Mouse (Mus musculus) liver (tissue): ENCODE measurements around the gene Gm5089.
"Not testable (repeated sequence)": the region's sequence is repeated elsewhere in the genome, so short reads cannot be mapped to it uniquely, and the experiment has no call there.

Experiments used
- DNase-seq: peaks from one replicate; pipeline ENCODE4 v3.0.0-alpha.2; 2020; ENCODE audit warnings: mixed read lengths

The Gm5089 gene

DNA sequence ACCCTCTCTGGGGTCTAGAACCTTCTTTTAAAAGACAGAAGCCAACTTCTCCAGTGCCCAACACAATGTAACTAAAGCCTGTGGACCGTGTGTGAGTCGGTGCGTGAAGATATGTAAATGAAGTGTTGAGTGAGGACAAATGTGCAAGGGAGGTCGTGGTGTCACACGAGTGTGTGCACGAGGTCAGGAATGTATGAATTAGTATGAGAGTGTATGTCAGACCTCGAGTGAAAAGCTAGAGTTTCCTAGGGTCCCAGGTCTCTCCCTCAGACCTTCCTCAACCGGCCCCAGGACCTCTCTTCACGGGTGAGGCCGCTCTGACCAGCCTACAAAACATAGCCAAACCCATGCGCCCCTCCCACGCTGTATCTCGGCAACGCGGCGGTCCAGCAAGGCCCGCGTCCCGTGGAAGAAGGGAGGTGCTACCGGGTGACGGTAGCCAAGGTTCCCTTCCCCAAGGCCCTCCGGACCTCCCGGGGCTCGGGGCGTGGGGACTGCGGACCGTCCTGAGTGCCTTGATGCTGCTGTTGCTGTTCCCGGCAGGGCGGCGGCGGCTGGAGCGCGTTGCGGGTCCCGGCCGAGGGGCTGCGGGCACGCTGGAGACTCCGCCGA, 12.3 kb upstream of the Gm5089 start:
- no peak for DNase-seq

DNA sequence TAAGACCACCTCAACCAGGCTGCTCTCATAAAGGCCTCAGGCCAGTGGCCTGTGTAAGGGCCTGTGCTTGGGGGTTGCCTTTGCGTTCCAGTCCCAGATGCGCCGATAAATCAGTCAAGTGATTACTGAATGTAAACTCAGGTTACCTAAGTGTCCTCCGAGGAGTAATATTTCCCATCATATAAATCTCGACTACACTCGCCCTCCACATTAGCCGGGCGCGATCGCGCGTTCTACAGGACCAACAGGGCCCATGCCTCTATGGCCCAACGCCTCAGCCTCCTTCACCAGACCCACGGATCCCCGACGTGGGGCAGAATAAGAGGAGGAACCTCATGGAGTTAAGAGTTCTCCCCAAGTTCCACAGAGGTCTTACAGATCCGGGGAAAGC, 11.8 kb upstream of the Gm5089 start:
- DNase-seq, result no peak

DNA sequence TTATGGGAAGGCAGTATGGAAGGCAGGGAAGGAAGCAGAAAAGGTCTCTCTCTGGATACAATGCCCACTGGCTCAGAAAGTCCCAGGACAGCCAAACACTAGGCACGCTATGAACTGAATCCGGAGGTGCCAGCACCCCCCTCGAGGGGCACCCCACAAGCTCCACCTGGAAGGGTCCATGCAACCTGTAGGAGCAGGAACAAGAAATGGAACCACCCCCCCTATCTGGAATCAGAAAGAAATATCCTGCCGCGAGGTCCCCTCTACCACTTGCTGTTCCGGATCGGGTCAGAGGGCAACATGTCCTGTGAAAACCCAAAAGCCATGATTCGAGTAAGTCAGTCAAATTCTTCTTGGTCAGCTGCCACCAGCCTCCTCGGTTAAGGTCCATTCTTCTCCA, 11.1 kb upstream of the Gm5089 start:
- no peak for DNase-seq

- DNase-seq, result no peak
Observed at GRCm38 (mm10) chr14:122461500-122461899, 10.6 kb upstream of the Gm5089 start.

DNA sequence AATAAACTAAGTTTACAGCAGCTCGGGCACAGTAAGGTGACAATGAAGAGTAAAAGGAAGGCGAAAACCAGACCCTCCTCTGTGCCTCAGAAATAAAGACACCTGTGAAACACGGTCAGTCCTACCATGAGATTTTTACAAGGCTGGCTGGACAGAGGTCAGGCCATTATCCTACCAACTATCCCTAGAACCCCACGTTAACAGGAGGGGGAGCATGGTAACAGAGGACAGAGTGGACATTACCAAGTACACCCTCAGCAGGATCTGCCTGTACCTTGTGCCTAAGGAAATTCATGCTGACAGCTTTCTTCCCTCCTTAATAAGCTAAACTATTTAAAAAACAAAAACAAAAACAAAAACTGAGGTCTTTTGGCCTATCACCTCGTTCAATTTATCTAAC, 9.3 kb upstream of the Gm5089 start:
- DNase-seq, result no peak

DNA sequence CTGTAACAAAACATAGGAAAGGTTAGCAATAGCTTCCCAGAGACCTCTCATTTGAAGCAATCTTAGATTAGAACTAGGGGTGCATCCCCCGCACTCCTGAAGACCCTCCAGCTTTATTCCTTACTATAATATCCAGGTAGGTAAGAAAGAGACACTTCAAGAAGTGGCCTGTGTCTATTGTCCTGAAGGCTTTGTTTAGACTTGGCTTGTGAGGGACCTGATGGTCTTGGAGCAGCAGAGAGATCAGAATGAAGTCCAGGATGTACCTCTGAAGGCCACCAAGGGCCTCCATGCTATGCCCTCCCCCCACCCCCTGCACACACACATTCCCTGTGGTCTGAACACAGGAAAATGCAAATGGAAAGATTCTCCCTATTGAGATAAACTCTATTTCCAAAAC, 8.9 kb upstream of the Gm5089 start:
- no peak for DNase-seq

- DNase-seq, result not testable (repeated sequence)
Observed at GRCm38 (mm10) chr14:122459332-122459731, 8.4 kb upstream of the Gm5089 start.

DNA sequence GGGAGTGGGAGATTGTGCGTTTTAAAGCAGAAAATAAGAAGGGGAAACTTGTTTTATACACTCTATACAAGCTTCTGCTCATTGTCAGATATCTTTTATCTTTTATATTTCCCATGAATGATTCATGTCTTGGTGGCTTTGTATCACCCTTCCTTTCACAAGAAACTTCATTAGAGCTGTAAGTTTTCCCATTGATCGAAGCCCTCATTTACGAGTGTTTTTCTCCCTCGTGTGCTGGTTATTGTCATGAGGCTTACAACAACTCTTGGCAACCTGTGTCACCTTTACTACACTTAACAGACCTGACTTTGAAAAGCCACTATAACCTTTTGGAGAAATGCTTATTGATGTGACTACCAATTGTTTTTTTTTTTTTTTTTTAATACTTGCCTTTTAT, 4.6 kb upstream of the Gm5089 start:
- DNase-seq, result no peak

DNA sequence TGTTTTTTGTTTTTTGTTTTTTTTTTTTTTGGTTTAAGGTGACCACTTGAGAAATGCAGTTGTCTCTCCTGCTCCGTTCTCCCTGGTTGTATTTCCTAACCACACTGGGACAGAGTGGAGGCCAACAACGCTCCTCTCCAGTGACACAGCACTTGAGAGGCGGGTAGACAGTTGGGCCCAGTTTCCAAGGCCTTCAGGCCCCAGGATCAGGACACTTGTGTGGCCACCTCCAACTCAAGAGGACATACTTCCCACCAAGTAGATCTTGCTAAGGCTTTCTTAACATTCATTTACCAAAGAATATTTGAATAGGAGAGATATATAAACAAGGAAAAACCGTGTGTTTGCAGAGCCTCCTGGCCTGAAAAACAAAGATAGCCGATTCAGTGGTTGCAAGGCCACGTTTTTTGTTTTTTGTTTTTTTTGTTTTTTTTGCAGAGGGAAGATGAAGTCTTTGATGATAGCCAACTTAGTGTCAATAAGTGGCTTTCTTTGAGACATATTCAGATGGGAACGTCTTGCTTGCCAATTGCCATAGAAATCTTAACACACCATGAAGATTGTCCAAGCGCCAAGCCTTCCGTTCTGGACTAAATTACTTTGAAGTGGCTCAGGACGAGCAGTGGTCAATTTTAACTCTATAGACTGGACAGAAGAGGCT, 4.1 kb upstream of the Gm5089 start:
- DNase-seq, result no peak

- no peak for DNase-seq
Observed at GRCm38 (mm10) chr14:122453996-122454738, 3.3 kb upstream of the Gm5089 start.

DNA sequence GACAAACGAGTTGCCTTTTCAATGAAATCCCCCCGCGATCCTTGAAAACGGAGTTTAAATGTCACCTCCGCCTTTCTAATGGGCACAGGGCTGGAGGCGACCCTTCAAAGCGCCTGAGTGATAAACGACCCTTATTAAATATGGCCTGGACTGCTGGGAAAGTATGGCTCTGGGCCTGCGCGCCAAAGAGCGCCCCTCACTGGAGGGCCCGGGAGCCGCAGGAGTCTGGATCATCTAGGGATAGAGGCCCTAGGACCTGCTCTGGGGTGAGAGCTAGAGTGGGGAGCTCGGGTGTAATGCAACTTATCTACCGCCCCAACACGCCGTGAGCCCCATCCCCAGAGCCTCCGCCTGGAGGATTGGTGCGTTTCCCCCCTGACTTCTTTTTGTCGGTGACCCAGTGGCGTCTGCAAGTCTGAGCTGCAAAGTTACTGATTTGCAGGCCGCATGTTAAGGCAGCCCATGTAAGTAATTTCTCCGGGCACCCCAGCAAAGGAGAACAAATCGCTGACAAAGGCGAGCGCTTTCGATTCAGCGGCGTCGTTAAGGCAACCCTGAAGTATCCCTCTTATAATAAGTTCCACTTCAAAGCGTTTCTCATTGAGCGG, 2.6 kb upstream of the Gm5089 start:
- no peak for DNase-seq

GRCm38 (mm10) chr14:122452701-122453387, 1.9 kb upstream of the Gm5089 start:
- DNase-seq, result no peak

- no peak for DNase-seq
Observed at GRCm38 (mm10) chr14:122451551-122452145, 733 bp upstream of the Gm5089 start.

GRCm38 (mm10) chr14:122449601-122450495, 1.1 kb downstream of the Gm5089 start:
- DNase-seq, result no peak

DNA sequence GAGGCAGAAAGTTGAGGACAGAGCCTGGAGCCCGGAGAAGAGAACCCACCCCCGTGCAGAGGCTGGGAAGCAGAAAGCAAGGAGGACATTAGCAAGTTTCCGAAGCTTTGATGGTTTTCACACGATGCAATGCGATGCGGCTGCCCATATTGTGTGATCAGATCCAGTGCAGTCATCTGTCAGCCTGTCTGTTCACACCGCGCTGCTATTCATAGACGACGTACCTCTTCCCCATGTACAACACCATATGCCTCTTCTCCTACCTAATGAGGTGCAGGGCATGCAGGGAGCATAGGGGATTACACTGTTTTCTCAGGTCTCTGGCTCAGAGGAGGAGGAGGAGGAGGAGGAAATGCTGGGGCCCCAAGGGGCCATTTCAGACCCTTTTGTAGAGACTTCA, 14.1 kb downstream of the Gm5089 start:
- DNase-seq, result no peak

DNA sequence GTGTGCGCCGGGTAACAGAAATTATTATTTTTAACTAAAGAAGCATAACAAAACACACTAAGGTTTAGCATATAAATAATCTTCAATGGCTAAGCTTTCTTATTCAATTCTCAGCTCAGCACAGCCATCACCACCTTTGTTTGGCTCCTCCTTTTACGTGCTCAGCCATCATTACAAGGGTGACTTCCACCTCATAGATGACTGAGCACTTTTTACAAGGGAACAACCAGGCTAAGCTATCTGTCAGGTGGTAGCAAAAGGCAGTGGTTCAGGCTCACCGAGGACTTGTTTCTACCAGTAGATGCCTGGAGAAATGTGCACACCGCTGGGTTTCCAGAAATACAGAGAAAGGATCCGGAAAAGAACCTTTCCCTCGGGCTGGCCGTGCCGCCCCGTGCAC, 16.9 kb downstream of the Gm5089 start:
- DNase-seq, result no peak

DNA sequence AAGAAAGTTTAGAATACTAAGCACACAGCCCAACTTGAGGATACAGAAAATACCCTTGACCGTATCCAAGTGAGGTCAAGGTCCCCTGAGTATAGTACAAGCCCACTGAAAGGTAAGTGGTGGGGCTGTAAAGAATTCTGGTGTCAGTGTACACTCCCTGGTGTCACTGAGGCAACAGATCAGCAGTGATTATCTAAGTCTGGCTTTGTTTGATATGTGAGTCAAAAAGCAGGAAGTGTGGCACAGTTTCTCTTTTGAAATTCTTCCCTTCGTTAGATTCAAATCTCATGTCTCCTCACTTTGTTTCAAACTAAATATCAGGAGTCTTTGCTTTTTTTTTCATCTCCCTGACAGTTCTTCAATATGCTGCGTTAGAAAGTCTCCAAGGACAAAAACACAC, 18.4 kb downstream of the Gm5089 start:
- DNase-seq, result no peak

DNA sequence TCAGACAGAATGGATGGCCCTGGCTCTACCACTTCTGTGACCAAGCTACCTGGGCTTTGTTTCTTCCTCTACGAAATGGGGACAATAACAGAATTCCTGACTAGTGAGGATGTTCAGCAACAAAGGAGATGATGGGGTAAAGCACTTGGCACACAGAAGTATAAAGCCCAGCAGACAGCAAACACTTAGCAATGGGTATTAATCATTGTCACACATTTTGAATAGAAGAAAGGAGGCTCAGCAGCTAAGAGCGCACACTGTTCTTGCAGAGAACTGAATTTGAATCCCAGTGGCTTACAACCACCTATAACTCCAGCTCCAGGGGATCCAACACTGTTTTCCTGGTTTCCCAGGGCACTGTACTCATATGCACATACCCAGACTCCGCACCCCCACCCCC, 23.3 kb downstream of the Gm5089 start:
- no peak for DNase-seq

- DNase-seq, result no peak
Observed at GRCm38 (mm10) chr14:122427204-122427560, 23.7 kb downstream of the Gm5089 start.

DNA sequence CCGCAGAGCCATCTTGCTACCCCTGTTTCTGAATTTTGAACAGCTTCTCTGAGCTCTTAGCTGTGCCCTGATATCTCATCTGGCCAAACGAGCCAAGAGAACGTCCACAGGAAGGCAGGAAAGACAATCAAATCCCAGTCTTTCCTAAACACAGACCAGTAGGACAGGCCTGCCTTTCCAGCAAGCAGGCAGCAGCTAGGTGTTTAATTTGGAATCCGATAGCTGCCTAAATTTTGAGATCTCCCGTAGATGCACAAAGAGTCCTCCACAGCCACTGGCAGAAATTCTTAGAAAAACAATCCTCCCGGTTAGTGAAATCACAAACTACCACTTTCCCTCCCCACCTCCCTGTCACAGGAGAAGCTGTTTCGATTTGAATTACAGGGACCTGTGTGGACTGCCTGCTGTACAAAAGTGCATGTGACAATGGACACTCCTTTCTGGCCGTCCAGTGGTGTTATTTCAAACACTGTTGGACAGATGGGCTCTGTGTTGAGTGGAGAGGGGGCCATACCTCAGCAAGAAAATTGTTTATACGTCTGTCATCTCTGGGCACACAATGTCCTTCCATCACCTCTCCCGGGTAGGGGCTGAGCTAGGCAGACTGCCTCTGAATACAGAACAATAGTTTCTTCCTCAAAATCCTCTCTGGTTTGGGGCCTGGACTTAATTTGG, 24.2 kb downstream of the Gm5089 start:
- DNase-seq, result no peak

GRCm38 (mm10) chr14:122424441-122424840, 26.5 kb downstream of the Gm5089 start:
- no peak for DNase-seq
